Mouse (Mus musculus) olfactory bulb, adult 2 months (tissue): ENCODE data around the gene Als2cr12.

Source experiments
- CTCF ChIP-seq: fragments of 200-500 bp; IDR thresholded peaks from 2 replicates; pipeline ENCODE4 v1.5.1; 2012; ENCODE audit warnings: low read depth, mild to moderate bottlenecking, low read length, moderate library complexity; ENCODE audit not compliant: insufficient read depth
- POLR2A ChIP-seq: fragments of 200-500 bp; IDR thresholded peaks from 2 replicates; pipeline ENCODE4 v1.6.1; 2012; ENCODE audit warnings: mild to moderate bottlenecking, low read depth, low read length, moderate library complexity; ENCODE audit not compliant: insufficient read depth

- TF ChIP-seq CTCF (no peak), POLR2A (no peak)
Observed at GRCm38 (mm10) chr1:58727019-58727746, 31.4 kb upstream of the Als2cr12 start.
